Mouse (Mus musculus) kidney, adult 2 months (tissue): ENCODE measurements around the gene Tk1.
A peak's percentile ranks its signal among the peaks of the same experiment; 100 is the strongest.

Experiments used
- CTCF ChIP-seq: fragments of 200-500 bp; conservative IDR thresholded peaks from 2 replicates; pipeline ENCODE4 v1.5.1; 2011; ENCODE audit warnings: low read depth, mild to moderate bottlenecking, control low read depth, low read length, moderate library complexity, mixed read lengths; ENCODE audit not compliant: insufficient read depth, insufficient read length
- POLR2A ChIP-seq: fragments of 200-500 bp; IDR thresholded peaks from one replicate; pipeline ENCODE4 v1.6.1; 2011; ENCODE audit warnings: low read depth, low read length, control low read depth

DNA sequence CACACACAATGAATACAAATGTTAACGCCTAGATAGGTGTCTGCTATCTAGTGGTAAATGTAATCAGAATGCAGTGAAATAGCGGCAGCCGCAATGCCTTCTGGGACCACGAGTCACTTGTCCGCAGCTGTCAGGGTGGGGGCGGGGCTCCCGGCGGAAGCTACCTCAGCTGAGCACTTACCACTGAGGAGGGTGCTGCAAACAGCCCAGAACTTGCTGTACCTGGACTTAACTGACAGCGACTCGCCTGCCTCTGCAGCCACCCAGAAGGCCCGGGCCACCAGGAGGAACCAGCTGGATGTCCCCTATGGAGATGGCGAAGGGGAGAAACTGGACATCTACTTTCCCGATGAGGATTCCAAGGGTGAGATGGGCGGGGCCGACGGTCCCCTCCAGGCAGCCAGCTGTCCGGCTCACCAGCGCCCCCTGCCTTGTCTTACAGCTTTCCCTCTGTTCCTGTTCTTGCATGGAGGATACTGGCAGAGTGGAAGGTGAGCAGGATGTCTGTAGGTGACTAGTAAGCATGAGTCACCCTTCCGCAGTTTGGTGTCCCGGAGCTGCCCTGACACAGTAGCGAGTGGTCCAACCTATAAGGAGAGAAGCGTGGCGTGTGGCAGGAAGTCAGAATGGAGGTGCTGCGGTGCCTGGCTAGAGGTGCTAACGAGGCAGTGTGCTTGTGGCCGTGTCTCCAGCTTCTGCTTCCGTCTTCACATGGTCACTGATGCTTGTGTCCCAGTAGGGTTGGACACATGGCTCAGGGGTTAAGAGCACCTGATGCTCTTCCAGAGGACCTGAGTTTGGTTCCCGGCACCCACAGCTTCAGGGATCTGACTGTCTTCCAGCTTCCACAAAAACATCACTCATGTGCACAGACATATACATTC is 6.4 kb upstream of the Tk1 start:
- peak; percentile 66 for TF ChIP-seq CTCF
- no peak for TF ChIP-seq POLR2A
